Mouse (Mus musculus) heart, embryonic 13.5 days (tissue): ENCODE results near the gene Scfd2. TPM values are rescaled to one million over a fixed set of nuclear protein-coding genes. Genes with fewer than 3 reads are reported as not detected.
A peak's percentile ranks its signal among the peaks of the same experiment; 100 is the strongest.

Experiments
- ATAC-seq: fragments of 200-750 bp; cut with Nextera tagmentation; 2 replicates; pipeline ENCODE4 v1.8.0; 2017; ENCODE audit warnings: moderate TSS enrichment; ENCODE audit not compliant: insufficient number of reproducible peaks, low FRiP score, low TSS enrichment; ENCODE audit errors: extremely low read depth
- H3K27ac ChIP-seq: fragments of 300-500 bp; sonication (generic); replicated peaks from 2 replicates; pipeline ENCODE4 v1.5.1; 2015; ENCODE audit warnings: moderate library complexity, mild to moderate bottlenecking, inconsistent platforms
- H3K27me3 ChIP-seq: fragments of 300-500 bp; sonication (generic); replicated peaks from 2 replicates; pipeline ENCODE4 v1.6.1; 2015; ENCODE audit warnings: mild to moderate bottlenecking, inconsistent platforms
- H3K36me3 ChIP-seq: fragments of 300-500 bp; sonication (generic); 2 replicates; pipeline ENCODE4 v1.6.1; 2015; ENCODE audit warnings: mild to moderate bottlenecking, inconsistent platforms
- H3K4me1 ChIP-seq: fragments of 300-500 bp; sonication (generic); 2 replicates; pipeline ENCODE4 v1.6.1; 2015; ENCODE audit warnings: inconsistent platforms
- H3K4me2 ChIP-seq: fragments of 300-500 bp; sonication (generic); 2 replicates; pipeline ENCODE4 v1.6.1; 2015; ENCODE audit warnings: inconsistent platforms, mild to moderate bottlenecking, moderate library complexity
- H3K4me3 ChIP-seq: fragments of 300-500 bp; sonication (generic); 2 replicates; pipeline ENCODE4 v1.5.1; 2015; ENCODE audit warnings: moderate library complexity, mild to moderate bottlenecking, inconsistent platforms
- H3K9ac ChIP-seq: fragments of 300-500 bp; sonication (generic); 2 replicates; pipeline ENCODE4 v1.6.1; 2015; ENCODE audit warnings: inconsistent platforms, mild to moderate bottlenecking, moderate library complexity
- H3K9me3 ChIP-seq: fragments of 300-500 bp; sonication (generic); 2 replicates; pipeline ENCODE4 v1.6.1; 2016; ENCODE audit warnings: inconsistent platforms
- WGBS: fragments of 180-500 bp; shearing (Covaris S2); methylation state at CpG from one replicate; pipeline ENCODE4 v1.1.7; 2015; ENCODE audit warnings: mixed read lengths; 5-methylcytosine and 5-hydroxymethylcytosine counted together
- polyA plus RNA-seq: library from polyadenylated mRNA; unstranded; fragments of >200 nt; fragmentation: Nextera tagmentation; extraction: Ambion mirVana; gene quantifications from 2 replicates; pipeline ENCODE4 v1.2.1, GENCODE M21; 2015

Scfd2 gene
- polyA plus RNA-seq, 1 experiment from 2014 or later, result 12.4 TPM

GRCm38 (mm10) chr5:74171768-74172167, 359.8 kb downstream of the Scfd2 start:
- no peak overlapping the region for H3K4me3 ChIP-seq
- no peaks in the 10 kb centered on the region for H3K9me3 ChIP-seq
- H3K4me1 ChIP-seq, result peaks cover 79% of the 10 kb centered on the region
- H3K27ac ChIP-seq, result peak overlapping the region; percentile 93
- WGBS, result 66% methylated on average over 9 of the region's 9 CpGs
- no peaks in the 10 kb centered on the region for H3K36me3 ChIP-seq
- ATAC-seq, result no peak
- peak overlapping the region; percentile 58; the same call in 1 of the 2 replicates for H3K4me2 ChIP-seq
- peak overlapping the region; percentile 71 for H3K9ac ChIP-seq
- H3K27me3 ChIP-seq, result no peaks in the 10 kb centered on the region

DNA sequence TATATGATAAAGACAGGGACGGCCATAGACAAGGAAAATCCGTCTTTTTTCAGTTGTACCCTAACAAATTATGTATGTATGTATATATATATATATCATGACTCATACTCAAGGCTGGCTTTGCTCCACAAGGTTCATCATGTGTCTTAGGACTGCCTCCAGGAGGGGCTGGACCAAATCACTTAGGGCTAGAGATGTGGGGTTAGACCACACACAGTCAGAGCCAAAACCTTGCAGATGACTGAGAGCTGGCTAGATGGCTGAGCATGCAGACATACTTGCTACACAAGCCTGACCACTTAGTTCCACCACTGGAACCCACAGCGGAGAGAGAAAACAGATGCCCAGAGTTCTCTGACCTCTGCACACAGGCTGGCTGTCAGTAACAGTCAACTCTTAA, 363.5 kb downstream of the Scfd2 start:
- ATAC-seq, result no peak
- Histone ChIP-seq H3K27me3 (no peaks in the 10 kb centered on the region), H3K9me3 (no peaks in the 10 kb centered on the region), H3K9ac (no peak overlapping the region), H3K27ac (peak overlapping the region; percentile 36), H3K4me2 (no peak overlapping the region), H3K4me1 (peaks cover 68% of the 10 kb centered on the region), H3K4me3 (no peak overlapping the region), H3K36me3 (no peaks in the 10 kb centered on the region)
- WGBS, result 73% methylated on average over 3 of the region's 3 CpGs

DNA sequence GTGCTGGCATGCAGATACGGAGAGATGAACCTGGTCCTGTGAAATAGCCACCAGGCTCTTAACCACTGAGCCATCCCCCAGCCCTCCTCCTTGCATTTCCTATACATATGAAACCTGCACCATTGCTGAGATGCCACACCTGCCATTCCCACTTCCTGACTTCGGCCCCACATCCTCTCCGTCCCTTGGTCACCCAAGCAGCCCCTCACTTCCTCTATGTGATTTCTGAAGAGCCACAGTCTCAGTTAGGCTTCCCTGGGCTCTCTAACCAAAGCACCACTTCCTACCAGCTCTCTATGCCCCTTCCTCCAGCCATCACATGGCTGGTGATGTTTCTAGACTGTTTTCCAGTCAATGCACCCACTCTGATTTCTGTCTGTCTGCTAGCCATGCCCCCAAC, 364.9 kb downstream of the Scfd2 start:
- WGBS, result 76% methylated on average over 3 of the region's 3 CpGs
- Histone ChIP-seq H3K36me3 (no peaks in the 10 kb centered on the region), H3K4me1 (peaks cover 68% of the 10 kb centered on the region), H3K27me3 (no peaks in the 10 kb centered on the region), H3K4me2 (no peak overlapping the region), H3K9me3 (no peaks in the 10 kb centered on the region), H3K9ac (no peak overlapping the region), H3K4me3 (no peak overlapping the region), H3K27ac (no peak overlapping the region; the same call in 1 of the 2 replicates)
- ATAC-seq, result no peak

DNA sequence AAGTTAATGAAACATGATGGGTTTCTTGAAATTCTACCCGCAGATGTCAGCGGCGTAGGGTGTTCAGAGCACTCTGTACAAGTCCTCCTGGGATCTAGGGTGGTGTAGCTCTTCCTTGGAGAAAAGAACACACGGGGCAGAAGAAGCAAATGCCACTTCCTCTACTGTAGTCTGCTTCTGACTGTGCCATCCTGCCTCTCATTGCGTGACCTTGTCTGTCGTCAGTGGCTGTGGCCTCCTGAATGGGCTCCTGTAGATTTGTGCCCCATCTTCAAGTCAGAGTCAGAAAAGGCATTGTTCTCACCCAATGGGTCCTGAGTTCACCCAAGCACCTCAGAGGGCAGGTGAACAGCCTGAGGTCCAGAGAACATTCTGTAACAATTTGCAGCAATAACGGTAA, 367.0 kb downstream of the Scfd2 start:
- Histone ChIP-seq H3K9me3 (no peaks in the 10 kb centered on the region), H3K36me3 (no peaks in the 10 kb centered on the region), H3K27me3 (no peaks in the 10 kb centered on the region), H3K4me2 (no peak overlapping the region), H3K4me1 (peaks cover 79% of the 10 kb centered on the region), H3K27ac (no peak overlapping the region), H3K9ac (no peak overlapping the region), H3K4me3 (no peak overlapping the region)
- 83% methylated on average over 7 of the region's 7 CpGs for WGBS
- no peak for ATAC-seq

DNA sequence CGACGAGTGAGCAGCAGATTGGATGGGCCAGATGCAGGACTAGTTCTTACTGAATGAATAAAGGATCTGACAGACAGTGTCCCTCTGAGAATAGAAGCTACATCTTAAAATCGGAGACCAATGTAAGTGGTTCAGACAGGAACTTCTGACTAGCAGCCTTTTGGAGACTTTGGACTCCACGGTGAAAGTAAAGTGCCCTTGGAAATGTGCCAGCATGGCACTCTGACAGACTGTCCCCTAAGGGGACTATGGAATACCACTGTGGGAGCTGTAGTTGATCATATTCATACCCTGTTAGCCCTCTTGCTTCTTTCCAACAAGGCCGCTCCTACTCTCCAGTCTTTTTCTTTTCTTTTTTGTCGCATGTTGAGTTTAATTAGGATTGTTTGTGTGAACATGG, 368.4 kb downstream of the Scfd2 start:
- ATAC-seq, result no peak
- no peak overlapping the region for H3K4me2 ChIP-seq
- H3K27ac ChIP-seq, result peak overlapping the region; percentile 54
- H3K4me1 ChIP-seq, result peaks cover 74% of the 10 kb centered on the region
- 0 out of 2 replicates have a peak, but pooled peaks cover 3% of the 10 kb centered on the region for H3K9me3 ChIP-seq
- H3K27me3 ChIP-seq, result no peaks in the 10 kb centered on the region
- no peak overlapping the region for H3K4me3 ChIP-seq
- 61% methylated on average over 6 of the region's 6 CpGs for WGBS
- H3K9ac ChIP-seq, result no peak overlapping the region
- H3K36me3 ChIP-seq, result no peaks in the 10 kb centered on the region

- 30% methylated on average over 3 of the region's 3 CpGs for WGBS
- H3K4me2 ChIP-seq, result peak overlapping the region; percentile 65
- peak overlapping the region; percentile 39 for H3K4me3 ChIP-seq
- 0 out of 2 replicates have a peak, but pooled peaks cover 3% of the 10 kb centered on the region for H3K9me3 ChIP-seq
- H3K4me1 ChIP-seq, result peaks cover 71% of the 10 kb centered on the region
- H3K27ac ChIP-seq, result peak overlapping the region; percentile 96
- no peaks in the 10 kb centered on the region for H3K27me3 ChIP-seq
- peak overlapping the region; percentile 74 for H3K9ac ChIP-seq
- ATAC-seq, result no peak
- no peaks in the 10 kb centered on the region for H3K36me3 ChIP-seq
Observed at GRCm38 (mm10) chr5:74162013-74162412, 369.5 kb downstream of the Scfd2 start.

DNA sequence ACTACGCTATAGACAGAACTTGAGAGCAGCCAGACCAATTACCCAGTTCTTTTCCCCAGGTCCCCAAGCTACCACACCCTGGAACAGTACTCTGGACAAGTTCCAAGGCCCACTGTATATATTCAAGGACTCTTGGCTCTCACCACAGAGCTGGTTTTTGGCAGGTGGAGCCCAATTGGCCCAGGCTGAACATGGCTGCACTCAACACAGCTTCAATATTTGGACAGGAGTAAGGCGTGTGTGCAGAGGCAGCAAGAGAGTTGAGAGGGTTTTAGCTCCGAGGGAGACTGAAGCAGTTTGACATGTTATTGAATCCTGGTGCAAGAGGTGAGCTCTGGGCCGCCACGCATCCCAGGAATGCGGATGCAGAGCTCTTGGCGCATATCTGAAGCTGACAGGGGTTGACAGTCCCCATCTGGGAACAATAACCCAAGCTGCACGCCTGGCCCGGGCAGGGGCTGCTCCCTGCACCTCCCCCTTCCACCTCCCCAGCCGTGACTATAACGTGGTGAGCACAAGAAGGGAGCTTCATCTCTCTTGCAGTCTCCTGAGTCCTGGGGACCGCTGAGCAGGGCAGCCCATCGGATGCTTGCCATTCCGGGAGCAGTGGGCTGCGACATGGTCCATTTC, 370.1 kb downstream of the Scfd2 start:
- H3K36me3 ChIP-seq, result no peaks in the 10 kb centered on the region
- peak overlapping the region; percentile 96 for H3K27ac ChIP-seq
- WGBS, result 8% methylated on average over 15 of the region's 15 CpGs
- H3K9me3 ChIP-seq, result 0 out of 2 replicates have a peak, but pooled peaks cover 3% of the 10 kb centered on the region
- H3K9ac ChIP-seq, result peak overlapping the region; percentile 74
- peak; percentile 82 for ATAC-seq
- no peaks in the 10 kb centered on the region for H3K27me3 ChIP-seq
- H3K4me3 ChIP-seq, result peak overlapping the region; percentile 39
- H3K4me2 ChIP-seq, result peak overlapping the region; percentile 65
- peaks cover 72% of the 10 kb centered on the region for H3K4me1 ChIP-seq

GRCm38 (mm10) chr5:74160349-74160748, 371.2 kb downstream of the Scfd2 start:
- Histone ChIP-seq H3K27me3 (no peaks in the 10 kb centered on the region), H3K27ac (peak overlapping the region; percentile 96), H3K4me2 (no peak overlapping the region), H3K36me3 (no peaks in the 10 kb centered on the region), H3K4me3 (no peak overlapping the region), H3K9ac (peak overlapping the region; percentile 12; the same call in 1 of the 2 replicates), H3K9me3 (0 out of 2 replicates have a peak, but pooled peaks cover 3% of the 10 kb centered on the region), H3K4me1 (peaks cover 77% of the 10 kb centered on the region)
- ATAC-seq, result no peak
- 40% methylated on average over 4 of the region's 4 CpGs for WGBS

- WGBS, result 20% methylated on average over 7 of the region's 7 CpGs
- H3K4me1 ChIP-seq, result peaks cover 75% of the 10 kb centered on the region
- no peak for ATAC-seq
- no peak overlapping the region for H3K4me3 ChIP-seq
- H3K27ac ChIP-seq, result peak overlapping the region; percentile 96
- no peaks in the 10 kb centered on the region for H3K27me3 ChIP-seq
- H3K4me2 ChIP-seq, result no peak overlapping the region
- 0 out of 2 replicates have a peak, but pooled peaks cover 3% of the 10 kb centered on the region for H3K9me3 ChIP-seq
- no peaks in the 10 kb centered on the region for H3K36me3 ChIP-seq
- H3K9ac ChIP-seq, result peak overlapping the region; percentile 12; the same call in 1 of the 2 replicates
Observed at GRCm38 (mm10) chr5:74159906-74160305, 371.7 kb downstream of the Scfd2 start.

- Histone ChIP-seq H3K9ac (no peak overlapping the region), H3K36me3 (no peaks in the 10 kb centered on the region), H3K27ac (peak overlapping the region; percentile 96), H3K4me2 (no peak overlapping the region), H3K4me3 (no peak overlapping the region), H3K27me3 (no peaks in the 10 kb centered on the region), H3K9me3 (0 out of 2 replicates have a peak, but pooled peaks cover 3% of the 10 kb centered on the region), H3K4me1 (peaks cover 67% of the 10 kb centered on the region)
- 84% methylated on average over 6 of the region's 6 CpGs for whole genome bisulfite sequencing
- no peak for ATAC-seq
Observed at GRCm38 (mm10) chr5:74158929-74159632, 372.5 kb downstream of the Scfd2 start.

DNA sequence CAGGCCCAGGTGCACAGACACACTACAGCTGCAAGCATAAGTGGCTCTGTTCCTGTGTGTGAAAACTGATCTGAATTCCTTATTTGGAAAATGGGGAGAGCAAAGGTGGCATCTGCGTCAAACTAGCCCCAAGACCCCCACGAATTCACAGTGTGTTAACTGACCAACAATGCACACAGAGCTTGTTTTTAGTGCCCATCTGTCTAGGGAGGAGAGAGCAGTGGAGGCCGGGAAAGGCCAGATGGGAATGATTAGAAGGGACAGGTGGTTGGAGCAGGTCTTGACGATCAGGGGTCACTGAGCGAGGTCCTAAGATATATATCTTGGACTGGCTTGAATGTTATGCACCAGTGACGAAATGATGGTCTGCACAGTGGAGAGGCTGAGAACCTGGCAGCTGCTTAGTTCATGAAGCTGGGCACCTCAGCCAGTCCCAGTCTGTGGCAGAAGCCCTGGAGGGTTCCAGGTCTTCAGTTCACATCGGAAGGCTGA, 375.7 kb downstream of the Scfd2 start:
- Histone ChIP-seq H3K4me3 (no peak overlapping the region), H3K36me3 (no peaks in the 10 kb centered on the region), H3K27ac (no peak overlapping the region), H3K4me2 (no peak overlapping the region), H3K4me1 (peaks cover 50% of the 10 kb centered on the region), H3K27me3 (no peaks in the 10 kb centered on the region), H3K9me3 (0 out of 2 replicates have a peak, but pooled peaks cover 3% of the 10 kb centered on the region), H3K9ac (no peak overlapping the region)
- ATAC-seq, result no peak
- WGBS, result 61% methylated on average over 7 of the region's 7 CpGs
